Mouse (Mus musculus) forebrain, embryonic 10.5 days (tissue): Measurements from ENCODE around the gene Atxn7l3. TPM values are rescaled to one million over a fixed set of nuclear protein-coding genes. Genes with fewer than 3 reads are reported as not detected.

Experiments
- DNase-seq: peaks from one replicate; pipeline ENCODE4 v3.0.0-alpha.2; 2017; ENCODE audit warnings: low spot score; ENCODE audit errors: extremely low spot score
- H3K27ac ChIP-seq: fragments of 300-500 bp; sonication (generic); 2 replicates; pipeline ENCODE4 v1.5.1; 2016; ENCODE audit warnings: mild to moderate bottlenecking
- H3K27me3 ChIP-seq: fragments of 300-500 bp; sonication (generic); 2 replicates; pipeline ENCODE4 v1.6.1; 2016; ENCODE audit warnings: mild to moderate bottlenecking; ENCODE audit not compliant: poor library complexity, severe bottlenecking
- H3K36me3 ChIP-seq: fragments of 300-500 bp; sonication (generic); replicated peaks from 2 replicates; pipeline ENCODE4 v1.6.1; 2016; ENCODE audit warnings: mild to moderate bottlenecking, moderate library complexity
- H3K4me1 ChIP-seq: fragments of 300-500 bp; sonication (generic); 2 replicates; pipeline ENCODE4 v1.6.1; 2016
- H3K4me3 ChIP-seq: fragments of 300-500 bp; sonication (generic); 2 replicates; pipeline ENCODE4 v1.5.1; 2016; ENCODE audit warnings: mild to moderate bottlenecking, moderate library complexity
- H3K9me3 ChIP-seq: fragments of 300-500 bp; sonication (generic); 2 replicates; pipeline ENCODE4 v1.6.1; 2016; ENCODE audit warnings: mild to moderate bottlenecking, moderate library complexity
- WGBS: fragments of 180-500 bp; shearing (Covaris S2); methylation state at CpG from one replicate; pipeline ENCODE4 v1.1.7; 2016; 5-methylcytosine and 5-hydroxymethylcytosine counted together
- polyA plus RNA-seq: library from polyadenylated mRNA; unstranded; fragments of >200 nt; fragmentation: Nextera tagmentation; extraction: Ambion mirVana; gene quantifications from 2 replicates; pipeline ENCODE4 v1.2.1, GENCODE M21; 2016

Gene Atxn7l3
- polyA plus RNA-seq, 1 experiment from 2014 or later: 15.6 TPM

DNA sequence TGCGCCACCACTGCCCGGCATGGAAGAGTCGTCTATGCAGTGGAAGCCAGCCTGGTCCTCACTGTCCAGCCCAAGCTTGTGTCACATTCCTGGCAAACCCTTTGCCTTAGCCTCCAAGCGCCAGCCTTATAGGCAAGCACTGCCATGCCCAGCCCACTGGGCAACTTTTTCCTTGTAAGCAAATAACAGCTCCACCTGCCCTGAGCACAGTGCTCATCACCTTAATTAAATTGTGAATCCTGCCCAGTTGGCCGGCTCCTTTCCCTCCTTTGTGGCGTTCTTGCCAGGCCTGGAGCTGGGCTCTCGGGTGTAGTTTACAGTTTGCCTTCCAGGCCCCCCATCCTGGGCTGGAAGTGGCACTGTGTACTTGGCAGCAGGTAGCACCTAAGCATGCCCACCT is 33.2 kb downstream of the Atxn7l3 start:
- H3K36me3 ChIP-seq: peaks cover 67% of the 10 kb centered on the region
- no peaks in the 10 kb centered on the region for H3K27me3 ChIP-seq
- H3K9me3 ChIP-seq: no peaks in the 10 kb centered on the region
- peaks cover 8% of the 10 kb centered on the region for H3K4me1 ChIP-seq
- WGBS: 90% methylated on average over 7 of the region's 7 CpGs
- H3K27ac ChIP-seq: no peak overlapping the region
- no peak overlapping the region for H3K4me3 ChIP-seq
- no peak for DNase-seq

DNA sequence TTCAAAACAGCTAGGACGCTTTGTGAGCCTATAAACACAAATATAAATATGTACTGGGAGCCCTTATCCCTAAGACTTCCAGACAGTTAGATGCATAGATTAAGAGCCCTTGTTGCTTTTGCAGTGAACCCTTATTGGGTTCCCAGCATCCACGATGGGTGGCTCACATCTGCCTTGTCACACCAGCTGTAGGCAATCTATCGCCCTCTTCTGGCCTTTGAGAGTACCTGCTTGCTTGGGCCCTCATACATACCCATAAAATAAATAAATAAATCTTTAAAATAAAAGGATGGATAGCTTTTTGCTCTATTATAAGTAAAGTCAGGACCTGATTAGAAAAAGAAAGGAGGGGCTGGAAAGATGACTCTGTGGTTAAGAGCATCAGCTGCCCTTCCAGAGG is 37.9 kb downstream of the Atxn7l3 start:
- Histone ChIP-seq H3K27ac (no peak overlapping the region), H3K27me3 (no peaks in the 10 kb centered on the region), H3K9me3 (no peaks in the 10 kb centered on the region), H3K36me3 (peaks cover 98% of the 10 kb centered on the region), H3K4me3 (no peak overlapping the region), H3K4me1 (peaks cover 19% of the 10 kb centered on the region)
- WGBS: 90% methylated on average over 3 of the region's 3 CpGs
- no peak for DNase-seq

- H3K27ac ChIP-seq: no peak overlapping the region
- peaks cover 19% of the 10 kb centered on the region for H3K4me1 ChIP-seq
- DNase-seq: no peak
- no peaks in the 10 kb centered on the region for H3K9me3 ChIP-seq
- no peaks in the 10 kb centered on the region for H3K27me3 ChIP-seq
- H3K4me3 ChIP-seq: no peak overlapping the region
- peaks cover 93% of the 10 kb centered on the region for H3K36me3 ChIP-seq
- 85% methylated on average over 6 of the region's 6 CpGs for WGBS
Observed at GRCm38 (mm10) chr11:102258095-102258494, 38.3 kb downstream of the Atxn7l3 start.

DNA sequence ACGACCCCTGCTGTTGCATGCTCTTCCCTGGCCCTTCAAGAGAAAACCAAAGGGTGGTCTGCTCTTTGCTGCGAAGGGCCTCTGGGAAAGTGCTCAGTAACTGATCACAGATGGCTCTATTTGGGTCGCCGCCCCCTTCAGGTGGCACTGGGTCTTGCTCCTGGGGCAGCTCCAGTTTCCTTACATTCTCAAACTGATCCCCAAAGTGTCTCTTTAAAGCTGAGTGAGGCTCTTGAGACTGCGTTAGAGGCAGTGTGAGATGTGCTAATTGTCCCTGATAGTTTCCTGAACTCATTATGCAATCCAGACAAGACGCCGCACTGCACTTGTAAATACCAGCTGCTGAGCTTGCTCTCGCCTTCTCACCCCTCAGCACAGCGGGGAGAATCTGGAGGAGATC is 38.9 kb downstream of the Atxn7l3 start:
- 44% methylated on average over 9 of the region's 9 CpGs for WGBS
- peak overlapping the region; percentile 4; the same call in 1 of the 2 replicates for H3K4me3 ChIP-seq
- H3K27me3 ChIP-seq: no peaks in the 10 kb centered on the region
- H3K4me1 ChIP-seq: peaks cover 19% of the 10 kb centered on the region
- peaks cover 91% of the 10 kb centered on the region for H3K36me3 ChIP-seq
- 0 out of 2 replicates have a peak overlapping the region, but pooled peaks have one; percentile 40 for H3K27ac ChIP-seq
- H3K9me3 ChIP-seq: no peaks in the 10 kb centered on the region
- peak; percentile 30 for DNase-seq

- Histone ChIP-seq H3K4me1 (peaks cover 31% of the 10 kb centered on the region), H3K9me3 (no peaks in the 10 kb centered on the region; the same call in 1 of the 2 replicates), H3K4me3 (peak overlapping the region; percentile 91), H3K27ac (peak overlapping the region; percentile 88), H3K27me3 (peaks cover 14% of the 10 kb centered on the region), H3K36me3 (peaks cover 29% of the 10 kb centered on the region)
- DNase-seq: no peak
- 15% methylated on average over 9 of the region's 9 CpGs for WGBS
Observed at GRCm38 (mm10) chr11:102249351-102250090, 46.9 kb downstream of the Atxn7l3 start.

GRCm38 (mm10) chr11:102248630-102249230 is 47.7 kb downstream of the Atxn7l3 start, which contains the start of gene BC030867:
Gene BC030867, plus strand, starts transcription at chr11:102248882.
- DNase-seq: peak; percentile 98
- Histone ChIP-seq H3K4me3 (peak within 1 kb of the TSS; percentile 91), H3K4me1 (peaks cover 32% of the 10 kb centered on the region), H3K9me3 (no peaks in the 10 kb centered on the region; the same call in 1 of the 2 replicates), H3K27ac (peak within 1 kb of the TSS; percentile 88), H3K36me3 (peaks cover 21% of the 10 kb centered on the region), H3K27me3 (peaks cover 18% of the 10 kb centered on the region)
- 0% methylated on average over 41 of the region's 41 CpGs for WGBS

- 89% methylated on average over 4 of the region's 4 CpGs for WGBS
- H3K4me1 ChIP-seq: peaks cover 32% of the 10 kb centered on the region
- H3K27me3 ChIP-seq: peaks cover 18% of the 10 kb centered on the region
- no peak for DNase-seq
- peaks cover 11% of the 10 kb centered on the region for H3K36me3 ChIP-seq
- no peak overlapping the region for H3K4me3 ChIP-seq
- H3K9me3 ChIP-seq: no peaks in the 10 kb centered on the region; the same call in 1 of the 2 replicates
- no peak overlapping the region for H3K27ac ChIP-seq
Observed at GRCm38 (mm10) chr11:102246871-102247270, 49.6 kb downstream of the Atxn7l3 start.

DNA sequence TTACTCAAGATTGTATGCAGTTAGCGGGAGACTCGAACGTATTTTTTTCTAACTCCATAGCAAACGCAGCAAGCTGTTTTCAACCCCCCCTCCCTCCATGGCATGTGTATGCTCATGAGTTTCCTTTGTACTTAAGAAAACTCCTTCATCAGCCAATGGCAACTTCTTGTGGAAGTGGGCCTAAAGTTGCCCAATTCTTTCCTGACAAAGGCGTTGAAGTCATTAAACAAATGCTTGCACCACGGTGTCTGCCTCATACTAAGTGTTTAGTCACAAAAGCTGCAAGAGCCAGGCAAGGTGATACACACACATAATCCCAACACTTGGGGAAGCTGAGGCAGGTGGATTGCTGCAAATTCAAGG is 50.2 kb downstream of the Atxn7l3 start:
- Histone ChIP-seq H3K27me3 (peaks cover 18% of the 10 kb centered on the region), H3K36me3 (peaks cover 5% of the 10 kb centered on the region), H3K27ac (no peak overlapping the region), H3K4me3 (no peak overlapping the region), H3K4me1 (peaks cover 32% of the 10 kb centered on the region), H3K9me3 (no peaks in the 10 kb centered on the region; the same call in 1 of the 2 replicates)
- DNase-seq: no peak
- 90% methylated on average over 6 of the region's 6 CpGs for WGBS

DNA sequence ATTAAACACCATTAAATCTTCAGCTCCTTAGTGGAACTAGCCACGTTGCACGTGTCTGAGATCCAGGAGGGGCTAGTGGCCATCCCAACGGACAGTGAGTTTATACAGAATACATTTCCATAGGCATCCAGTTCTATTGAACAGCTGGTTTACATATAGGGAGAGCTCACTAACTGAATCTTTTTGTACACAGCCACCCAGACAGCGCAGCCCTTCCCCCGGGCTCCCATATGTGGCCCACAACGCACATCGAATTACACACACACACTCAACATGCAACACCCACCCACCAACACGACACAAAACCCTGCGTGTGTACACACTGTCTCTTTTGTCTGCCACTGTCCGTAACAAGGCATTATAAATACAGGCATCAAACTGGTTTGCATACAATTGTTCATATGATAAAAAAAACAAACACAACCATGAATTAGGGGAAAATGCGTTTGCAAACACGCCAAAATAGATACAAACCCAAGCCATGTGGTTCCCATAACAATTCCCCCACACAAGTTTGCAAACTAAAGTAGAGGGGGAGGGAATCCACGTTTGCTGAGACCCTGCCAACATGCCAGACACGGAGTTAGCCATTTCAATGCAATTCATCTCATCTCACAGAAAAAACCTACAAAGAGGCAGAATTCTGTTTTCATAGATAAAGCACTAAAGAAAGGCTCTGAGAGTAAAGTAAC is 50.7 kb downstream of the Atxn7l3 start:
- peaks cover 18% of the 10 kb centered on the region for H3K27me3 ChIP-seq
- H3K4me3 ChIP-seq: peak overlapping the region; percentile 52
- H3K36me3 ChIP-seq: no peaks in the 10 kb centered on the region
- no peak for DNase-seq
- H3K4me1 ChIP-seq: peaks cover 32% of the 10 kb centered on the region
- no peaks in the 10 kb centered on the region; the same call in 1 of the 2 replicates for H3K9me3 ChIP-seq
- H3K27ac ChIP-seq: peak overlapping the region; percentile 81
- WGBS: 62% methylated on average over 14 of the region's 14 CpGs

DNA sequence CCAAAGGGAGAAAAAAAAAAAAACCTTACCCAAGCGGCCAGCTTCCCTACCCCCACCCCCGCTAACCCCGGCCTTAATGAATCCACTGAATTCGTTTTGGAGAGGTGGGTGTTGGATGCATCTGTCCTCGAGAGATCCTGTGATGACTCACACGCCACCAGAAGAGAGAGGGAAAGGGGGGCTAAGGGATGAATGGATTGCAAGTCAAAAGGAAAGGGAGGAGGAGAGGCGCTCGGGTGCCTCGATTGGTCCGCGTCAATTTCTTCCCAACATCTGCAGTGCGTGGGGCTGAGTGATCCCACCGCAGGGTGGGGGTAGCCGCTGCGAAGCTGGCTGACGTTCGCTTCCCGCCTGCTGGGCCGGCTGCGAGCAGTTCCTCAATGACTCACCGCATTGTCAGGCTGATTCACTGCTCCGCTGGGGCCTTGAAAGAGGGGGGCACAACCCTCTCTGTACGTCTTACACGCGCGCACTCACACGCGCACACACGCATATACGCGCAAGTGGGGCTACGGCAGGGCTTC is 51.4 kb downstream of the Atxn7l3 start:
- Histone ChIP-seq H3K27me3 (peaks cover 18% of the 10 kb centered on the region), H3K36me3 (no peaks in the 10 kb centered on the region), H3K4me3 (peak overlapping the region; percentile 52), H3K27ac (peak overlapping the region; percentile 81), H3K9me3 (no peaks in the 10 kb centered on the region; the same call in 1 of the 2 replicates), H3K4me1 (peaks cover 32% of the 10 kb centered on the region)
- DNase-seq: peak; percentile 55
- WGBS: 2% methylated on average over 32 of the region's 32 CpGs

GRCm38 (mm10) chr11:102241874-102242273 is 54.6 kb downstream of the Atxn7l3 start:
- Histone ChIP-seq H3K36me3 (no peaks in the 10 kb centered on the region), H3K27me3 (peaks cover 23% of the 10 kb centered on the region), H3K4me3 (no peak overlapping the region), H3K9me3 (no peaks in the 10 kb centered on the region; the same call in 1 of the 2 replicates), H3K4me1 (peaks cover 20% of the 10 kb centered on the region), H3K27ac (no peak overlapping the region)
- no peak for DNase-seq
- WGBS: 56% methylated on average over 5 of the region's 5 CpGs

- H3K27me3 ChIP-seq: peaks cover 23% of the 10 kb centered on the region
- no peak overlapping the region for H3K27ac ChIP-seq
- 89% methylated on average over 5 of the region's 5 CpGs for WGBS
- H3K4me3 ChIP-seq: no peak overlapping the region
- no peaks in the 10 kb centered on the region for H3K36me3 ChIP-seq
- H3K9me3 ChIP-seq: no peaks in the 10 kb centered on the region
- peaks cover 24% of the 10 kb centered on the region for H3K4me1 ChIP-seq
- DNase-seq: no peak
Observed at GRCm38 (mm10) chr11:102241246-102241645, 55.2 kb downstream of the Atxn7l3 start.
